Mouse (Mus musculus) cortical plate, adult 2 months (tissue): Measurements from ENCODE around the gene Akt1. TPM values are rescaled to one million over a fixed set of nuclear protein-coding genes. Genes with fewer than 3 reads are reported as not detected.

Experiments used
- H3K27ac ChIP-seq: fragments of 200-500 bp; 2 replicates; pipeline ENCODE4 v1.5.1; 2012; ENCODE audit warnings: low read length, control low read depth, inconsistent platforms; ENCODE audit not compliant: insufficient read depth
- H3K4me1 ChIP-seq: fragments of 200-500 bp; 2 replicates; pipeline ENCODE4 v1.6.1; 2011; ENCODE audit warnings: low read length; ENCODE audit not compliant: control insufficient read depth, insufficient read depth
- H3K4me3 ChIP-seq: fragments of 200-500 bp; 2 replicates; pipeline ENCODE4 v1.5.1; 2011; ENCODE audit warnings: mild to moderate bottlenecking, low read length, control low read depth; ENCODE audit not compliant: insufficient read depth
- CTCF ChIP-seq: fragments of 200-500 bp; IDR thresholded peaks from 2 replicates; pipeline ENCODE4 v1.5.1; 2011; ENCODE audit warnings: mild to moderate bottlenecking, control low read depth, low read length; ENCODE audit not compliant: insufficient read depth; ENCODE audit errors: extremely low read depth
- POLR2A ChIP-seq: fragments of 200-500 bp; IDR thresholded peaks from 2 replicates; pipeline ENCODE4 v1.6.1; 2011; ENCODE audit warnings: mild to moderate bottlenecking, low read length, control low read depth; ENCODE audit not compliant: insufficient read depth; ENCODE audit errors: extremely low read depth
- polyA plus RNA-seq: library from polyadenylated mRNA; depleted of rRNA; stranded (reverse); fragments of >200 nt; gene quantifications from 2 replicates; pipeline ENCODE4 v1.2.3, GENCODE M21; 2012

Akt1 gene
- polyA plus RNA-seq, 1 experiment, result 168 TPM

- no peak overlapping the region for H3K4me3 ChIP-seq
- no peaks in the 10 kb centered on the region for H3K4me1 ChIP-seq
- TF ChIP-seq POLR2A (no peak), CTCF (no peak)
- H3K27ac ChIP-seq, result no peak overlapping the region
These were observed 44.3 kb upstream of the Akt1 start for GRCm38 (mm10) chr12:112718995-112719394.

GRCm38 (mm10) chr12:112717140-112717539 lies 42.5 kb upstream of the Akt1 start:
- H3K4me3 ChIP-seq, result no peak overlapping the region
- H3K4me1 ChIP-seq, result no peaks in the 10 kb centered on the region
- no peak overlapping the region for H3K27ac ChIP-seq
- TF ChIP-seq POLR2A (no peak), CTCF (peak; percentile 51)

DNA sequence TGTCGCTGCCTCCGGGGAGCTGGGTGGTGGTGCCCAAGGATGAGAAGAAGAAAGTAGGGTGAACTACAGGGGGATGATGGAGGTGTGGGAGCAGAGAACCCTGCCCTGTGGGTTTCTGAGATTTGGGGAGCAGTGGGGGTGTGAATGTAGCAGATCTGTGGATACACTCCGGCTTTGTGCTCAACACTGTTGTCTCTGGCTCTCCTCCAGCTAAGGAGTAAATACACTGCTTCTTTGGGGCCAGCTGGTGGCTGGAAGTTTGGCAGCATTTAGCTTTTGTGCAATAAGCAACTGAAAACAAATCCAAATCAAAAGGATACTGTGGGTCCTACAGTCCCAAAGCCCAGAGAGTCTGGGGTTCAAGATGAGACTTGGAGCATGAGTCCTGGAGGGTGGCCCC lies 39.3 kb upstream of the Akt1 start:
- H3K4me3 ChIP-seq, result no peak overlapping the region
- TF ChIP-seq CTCF (no peak), POLR2A (no peak)
- H3K4me1 ChIP-seq, result no peaks in the 10 kb centered on the region
- H3K27ac ChIP-seq, result no peak overlapping the region

GRCm38 (mm10) chr12:112707573-112707869 lies 32.8 kb upstream of the Akt1 start:
- Histone ChIP-seq H3K4me3 (no peak overlapping the region), H3K27ac (no peak overlapping the region), H3K4me1 (no peaks in the 10 kb centered on the region)
- TF ChIP-seq POLR2A, result no peak
- no peak for TF ChIP-seq CTCF

DNA sequence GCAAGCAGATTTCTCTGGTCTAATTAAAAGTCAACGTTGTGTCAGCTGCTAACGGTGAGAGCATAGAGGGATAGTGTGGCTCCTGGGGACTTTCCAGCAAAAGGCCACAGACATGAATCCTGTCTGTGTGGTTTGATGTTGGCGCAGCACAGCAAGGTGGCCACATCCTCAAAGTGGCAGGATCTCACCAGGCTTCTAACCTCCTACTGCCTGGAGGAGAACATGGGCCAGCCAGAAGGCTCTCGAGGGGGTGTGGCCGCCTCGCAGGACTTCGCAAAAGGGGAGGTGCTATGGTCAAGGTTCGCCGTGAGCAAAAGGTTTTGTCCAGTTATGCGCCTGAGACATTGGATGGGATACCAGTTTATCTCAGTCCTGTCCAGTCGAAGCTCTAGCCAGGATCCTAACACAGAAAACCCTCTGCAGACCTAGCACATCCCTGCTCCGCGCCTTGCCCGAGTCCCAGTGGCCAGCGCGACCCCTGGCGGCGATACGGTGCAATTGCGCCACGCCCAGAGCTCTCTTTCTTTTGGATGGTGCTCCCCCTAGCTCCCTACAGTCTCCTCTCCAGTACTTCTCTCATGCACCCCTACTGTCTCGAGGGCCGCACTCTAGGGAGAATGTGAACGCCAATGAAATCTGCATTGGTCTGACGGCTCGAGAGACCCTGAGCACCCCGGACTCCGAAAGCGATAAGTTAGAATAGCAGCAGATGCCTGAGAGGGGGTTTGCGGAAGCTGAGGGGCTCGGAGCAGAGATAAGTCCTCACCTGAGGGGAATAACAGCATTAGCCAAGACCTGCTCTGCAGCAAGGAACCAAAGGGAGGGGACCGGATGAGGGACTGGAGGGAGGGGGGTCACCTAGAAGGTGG lies 32.3 kb upstream of the Akt1 start:
- TF ChIP-seq POLR2A, result no peak
- peak; percentile 96 for TF ChIP-seq CTCF
- no peak overlapping the region for H3K4me3 ChIP-seq
- H3K4me1 ChIP-seq, result no peaks in the 10 kb centered on the region
- no peak overlapping the region for H3K27ac ChIP-seq

DNA sequence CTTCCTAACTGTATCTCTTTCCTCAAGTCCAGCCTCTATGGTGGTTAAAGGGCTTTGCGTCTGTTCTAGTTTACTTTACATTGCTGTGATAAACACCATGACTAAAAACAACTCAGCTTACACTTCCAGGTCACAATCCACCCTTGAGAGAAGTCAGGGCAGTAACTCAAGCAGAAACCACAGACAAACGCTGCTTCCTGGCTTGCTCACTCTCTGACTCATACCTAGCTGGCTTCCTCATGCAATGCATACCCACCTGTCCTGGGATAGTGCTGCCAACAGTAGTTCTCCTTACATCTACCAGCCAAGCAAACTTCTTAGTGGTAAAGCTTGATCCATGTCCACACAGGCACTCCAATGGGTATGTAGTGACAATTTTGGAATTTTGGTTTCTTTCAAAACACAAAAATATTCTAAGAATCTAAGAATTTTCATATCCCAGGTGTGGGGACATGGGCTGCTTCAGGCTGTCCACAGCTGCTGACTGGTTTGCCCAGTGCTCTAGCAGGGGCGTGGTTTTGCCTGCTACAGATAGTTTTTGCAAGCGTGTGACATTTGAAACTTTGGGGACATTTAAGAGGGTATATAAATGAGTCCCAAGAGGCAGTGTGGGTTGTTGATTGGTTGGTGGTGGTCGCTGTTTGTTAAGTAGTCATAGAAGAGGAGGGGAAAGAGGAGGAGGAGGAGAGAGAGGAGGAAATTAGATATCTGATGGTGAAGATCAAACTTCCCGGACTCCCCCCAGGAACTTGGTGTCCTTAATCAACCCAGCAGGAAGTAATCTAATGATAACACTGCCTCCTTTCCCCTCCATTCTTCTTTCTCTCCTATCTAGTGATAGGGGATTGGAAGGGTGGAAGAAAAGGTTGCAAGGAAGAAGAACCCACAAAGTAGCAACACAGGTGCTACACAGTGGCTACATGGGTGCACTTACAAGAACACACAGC lies 28.0 kb upstream of the Akt1 start:
- H3K4me1 ChIP-seq, result no peaks in the 10 kb centered on the region
- TF ChIP-seq CTCF (no peak), POLR2A (no peak)
- H3K27ac ChIP-seq, result no peak overlapping the region
- no peak overlapping the region for H3K4me3 ChIP-seq

- Histone ChIP-seq H3K4me3 (no peak overlapping the region), H3K27ac (no peak overlapping the region), H3K4me1 (no peaks in the 10 kb centered on the region)
- TF ChIP-seq CTCF (no peak), POLR2A (no peak)
These were observed 25.8 kb upstream of the Akt1 start for GRCm38 (mm10) chr12:112700522-112700921.

GRCm38 (mm10) chr12:112696806-112697425 lies 22.2 kb upstream of the Akt1 start:
- H3K27ac ChIP-seq, result no peak overlapping the region
- TF ChIP-seq CTCF, result no peak
- H3K4me3 ChIP-seq, result no peak overlapping the region
- peaks cover 2% of the 10 kb centered on the region; the same call in 1 of the 2 replicates for H3K4me1 ChIP-seq

DNA sequence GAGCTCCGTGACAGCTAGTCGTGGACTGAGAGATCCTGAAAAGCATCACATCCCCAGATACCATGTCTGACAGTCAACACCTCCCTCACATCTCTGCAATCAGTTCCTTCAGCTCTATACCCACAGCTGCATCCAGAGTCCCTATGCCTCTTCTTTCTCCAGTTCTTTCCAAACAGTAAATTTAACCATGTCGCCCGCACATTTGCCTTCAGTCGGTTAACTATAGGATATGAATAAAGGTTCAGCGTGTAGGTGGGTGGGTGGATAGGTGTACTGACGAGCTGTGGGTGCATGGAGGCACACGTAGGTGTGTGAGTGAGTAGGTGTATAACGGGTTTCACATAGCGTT lies 19.4 kb upstream of the Akt1 start:
- TF ChIP-seq POLR2A (no peak), CTCF (no peak)
- peak overlapping the region; percentile 43 for H3K27ac ChIP-seq
- H3K4me3 ChIP-seq, result peak overlapping the region; percentile 54
- H3K4me1 ChIP-seq, result peaks cover 2% of the 10 kb centered on the region; the same call in 1 of the 2 replicates
